Mouse (Mus musculus) spleen, postnatal 4 days (tissue): ENCODE results near the gene Mfsd11.
"Not testable (repeated sequence)": the region's sequence is repeated elsewhere in the genome, so short reads cannot be mapped to it uniquely, and the experiment has no call there.

Experiments
- DNase-seq, 2 experiments: peaks; one replicate each; pipeline ENCODE4 v3.0.0; 2022; ENCODE audit warnings: low spot score in 2 of 2

Gene Mfsd11

GRCm38 (mm10) chr11:116821057-116821940, 30.9 kb upstream of the Mfsd11 start:
- DNase-seq: no peak

- DNase-seq: no peak
Observed at GRCm38 (mm10) chr11:116822215-116822614, 30.0 kb upstream of the Mfsd11 start.

- DNase-seq: no peak
Observed at GRCm38 (mm10) chr11:116822626-116823025, 29.6 kb upstream of the Mfsd11 start.

GRCm38 (mm10) chr11:116823255-116823654, 29.0 kb upstream of the Mfsd11 start:
- DNase-seq: no peak

- DNase-seq: not testable (repeated sequence)
Observed at GRCm38 (mm10) chr11:116823885-116824284, 28.4 kb upstream of the Mfsd11 start.

- no peak for DNase-seq
Observed at GRCm38 (mm10) chr11:116825230-116825629, 27.0 kb upstream of the Mfsd11 start.

GRCm38 (mm10) chr11:116826550-116827504, 25.4 kb upstream of the Mfsd11 start:
- DNase-seq: no peak

- DNase-seq: peak; percentile 65 to 86
Observed at GRCm38 (mm10) chr11:116827534-116828165, 24.6 kb upstream of the Mfsd11 start, which contains the start of gene Mxra7. Gene Mxra7 (minus strand): TSS chr11:116828046.

- no peak for DNase-seq
Observed at GRCm38 (mm10) chr11:116832172-116832685, 20.0 kb upstream of the Mfsd11 start.

- no peak for DNase-seq
Observed at GRCm38 (mm10) chr11:116834954-116835353, 17.3 kb upstream of the Mfsd11 start.

GRCm38 (mm10) chr11:116836283-116836682, 16.0 kb upstream of the Mfsd11 start:
- no peak for DNase-seq

- no peak for DNase-seq
Observed at GRCm38 (mm10) chr11:116837441-116837840, 14.8 kb upstream of the Mfsd11 start.

- no peak for DNase-seq
Observed at GRCm38 (mm10) chr11:116838936-116839335, 13.3 kb upstream of the Mfsd11 start.

- no peak for DNase-seq
Observed at GRCm38 (mm10) chr11:116839601-116840000, 12.6 kb upstream of the Mfsd11 start.

GRCm38 (mm10) chr11:116840748-116841147, 11.5 kb upstream of the Mfsd11 start:
- DNase-seq: no peak

GRCm38 (mm10) chr11:116842531-116843260, 9.5 kb upstream of the Mfsd11 start:
- DNase-seq: peak; percentile 69 to 85

GRCm38 (mm10) chr11:116843261-116844233, 8.7 kb upstream of the Mfsd11 start, which contains the start of the genes Mettl23 and Jmjd6:
Gene Mettl23 (plus strand): TSS chr11:116843278.
Gene Jmjd6 (minus strand): TSS chr11:116843449.
- peak; percentile 97 for DNase-seq

- no peak for DNase-seq
Observed at GRCm38 (mm10) chr11:116846593-116847181, 5.6 kb upstream of the Mfsd11 start.
